Mouse (Mus musculus) forebrain, embryonic 10.5 days (tissue): ENCODE measurements around the gene Lrp1. TPM values are rescaled to one million over a fixed set of nuclear protein-coding genes. Genes with fewer than 3 reads are reported as not detected.

Source experiments
- DNase-seq: peaks from one replicate; pipeline ENCODE4 v3.0.0-alpha.2; 2017; ENCODE audit warnings: low spot score; ENCODE audit errors: extremely low spot score
- H3K27ac ChIP-seq: fragments of 300-500 bp; sonication (generic); 2 replicates; pipeline ENCODE4 v1.5.1; 2016; ENCODE audit warnings: mild to moderate bottlenecking
- H3K27me3 ChIP-seq: fragments of 300-500 bp; sonication (generic); 2 replicates; pipeline ENCODE4 v1.6.1; 2016; ENCODE audit warnings: mild to moderate bottlenecking; ENCODE audit not compliant: poor library complexity, severe bottlenecking
- H3K36me3 ChIP-seq: fragments of 300-500 bp; sonication (generic); replicated peaks from 2 replicates; pipeline ENCODE4 v1.6.1; 2016; ENCODE audit warnings: mild to moderate bottlenecking, moderate library complexity
- H3K4me1 ChIP-seq: fragments of 300-500 bp; sonication (generic); 2 replicates; pipeline ENCODE4 v1.6.1; 2016
- H3K4me3 ChIP-seq: fragments of 300-500 bp; sonication (generic); 2 replicates; pipeline ENCODE4 v1.5.1; 2016; ENCODE audit warnings: mild to moderate bottlenecking, moderate library complexity
- H3K9me3 ChIP-seq: fragments of 300-500 bp; sonication (generic); 2 replicates; pipeline ENCODE4 v1.6.1; 2016; ENCODE audit warnings: mild to moderate bottlenecking, moderate library complexity
- WGBS: fragments of 180-500 bp; shearing (Covaris S2); methylation state at CpG from one replicate; pipeline ENCODE4 v1.1.7; 2016; 5-methylcytosine and 5-hydroxymethylcytosine counted together
- polyA plus RNA-seq: library from polyadenylated mRNA; unstranded; fragments of >200 nt; fragmentation: Nextera tagmentation; extraction: Ambion mirVana; gene quantifications from 2 replicates; pipeline ENCODE4 v1.2.1, GENCODE M21; 2016

Gene Lrp1
- polyA plus RNA-seq, 1 experiment from 2014 or later: 67.4 TPM

DNA sequence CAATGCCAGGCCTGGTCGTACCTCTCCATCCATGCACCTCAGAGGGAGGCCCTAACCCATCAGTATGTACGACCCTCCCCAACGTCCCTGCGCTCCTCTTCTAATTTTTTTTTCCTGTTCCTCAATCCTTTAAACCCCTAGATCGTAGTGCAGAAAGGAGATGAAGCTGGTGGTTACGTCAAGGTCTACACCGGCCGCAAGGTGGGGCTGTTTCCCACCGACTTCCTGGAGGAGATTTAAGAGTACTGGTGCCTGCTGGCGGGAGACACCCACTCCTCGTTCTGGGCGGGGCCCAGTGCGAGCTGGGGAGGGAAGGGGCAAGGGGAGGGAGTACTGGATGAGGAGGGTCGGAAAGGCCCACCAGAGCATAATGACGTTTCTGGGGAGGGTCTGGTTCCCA is 112.7 kb downstream of the Lrp1 start:
- H3K9me3 ChIP-seq: no peaks in the 10 kb centered on the region
- DNase-seq: peak; percentile 82
- WGBS: under 1% methylated on average over 15 of the region's 15 CpGs
- no peak overlapping the region for H3K27ac ChIP-seq
- H3K4me3 ChIP-seq: peak overlapping the region; percentile 56
- H3K36me3 ChIP-seq: no peaks in the 10 kb centered on the region
- peaks cover 81% of the 10 kb centered on the region for H3K27me3 ChIP-seq
- H3K4me1 ChIP-seq: peaks cover 58% of the 10 kb centered on the region

DNA sequence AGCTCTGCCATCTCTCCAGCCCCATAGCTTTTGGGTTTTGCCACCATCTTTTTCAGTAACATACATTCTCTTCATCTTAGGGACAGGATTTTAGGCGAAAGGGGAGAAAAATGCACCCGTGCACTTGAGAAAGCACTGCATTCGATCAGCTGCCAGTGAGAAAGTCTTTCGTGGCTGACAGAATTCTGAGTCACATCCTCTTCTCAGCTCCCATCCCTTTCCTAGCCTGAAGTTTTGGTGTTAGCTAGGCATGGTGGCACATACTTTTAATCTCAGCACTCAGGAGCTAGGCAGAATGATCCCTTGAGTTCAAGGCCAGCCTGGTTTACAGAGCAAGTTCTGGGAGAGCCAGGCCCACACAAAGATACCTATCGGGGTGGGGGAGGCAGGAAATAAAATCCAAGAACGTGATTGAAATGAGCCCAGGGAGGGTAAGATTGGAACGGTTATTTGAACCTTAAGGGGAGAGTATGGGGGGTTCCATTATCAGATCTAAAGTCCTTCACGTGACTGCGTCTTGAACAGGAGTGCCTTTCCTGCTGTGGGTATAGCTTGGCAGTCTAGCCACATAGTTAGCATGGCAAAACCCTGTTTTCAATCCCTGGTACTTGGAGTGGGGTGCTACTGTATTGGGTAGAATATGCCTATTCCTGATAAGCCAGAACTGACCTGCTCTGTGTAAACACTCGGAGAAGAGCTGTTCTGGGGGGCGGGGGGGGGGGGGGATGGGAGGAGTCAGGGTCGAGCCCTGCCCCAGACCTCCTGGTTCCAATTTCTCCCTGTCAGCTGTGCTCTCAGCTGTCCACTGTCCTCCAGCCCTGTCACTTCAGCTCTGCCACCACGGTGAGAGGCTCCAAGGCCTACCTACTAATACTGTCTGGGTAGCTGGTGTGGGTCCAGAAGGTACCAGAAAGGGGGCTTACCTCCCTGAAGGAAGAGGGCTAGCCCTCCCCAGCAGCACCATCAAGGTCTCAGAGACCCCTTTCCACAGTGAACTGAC is 119.8 kb downstream of the Lrp1 start, which contains the start of gene Stac3:
Gene Stac3 (plus strand): TSS at position 793 of the 1,000 bp plus-strand sequence.
- Histone ChIP-seq H3K27ac (no peak within 1 kb of the TSS), H3K9me3 (no peaks in the 10 kb centered on the region)
- 74% methylated on average over 13 of the region's 13 CpGs for WGBS

GRCm38 (mm10) chr10:127500042-127500441 is 120.9 kb downstream of the Lrp1 start:
- no peak overlapping the region for H3K4me3 ChIP-seq
- H3K4me1 ChIP-seq: no peaks in the 10 kb centered on the region
- no peak for DNase-seq
- no peak overlapping the region for H3K27ac ChIP-seq
- H3K9me3 ChIP-seq: 0 out of 2 replicates have a peak, but pooled peaks cover 2% of the 10 kb centered on the region
- peaks cover 54% of the 10 kb centered on the region for H3K36me3 ChIP-seq
- H3K27me3 ChIP-seq: no peaks in the 10 kb centered on the region
- WGBS: 92% methylated on average over 4 of the region's 4 CpGs

More for the DNA sequence above, 119.8 kb downstream of the Lrp1 start, which contains the start of gene Stac3:
- H3K4me3 ChIP-seq: no peak within 1 kb of the TSS
- H3K36me3 ChIP-seq: peaks cover 42% of the 10 kb centered on the region
- no peaks in the 10 kb centered on the region for H3K4me1 ChIP-seq
- no peak for DNase-seq
- peaks cover 10% of the 10 kb centered on the region for H3K27me3 ChIP-seq

DNA sequence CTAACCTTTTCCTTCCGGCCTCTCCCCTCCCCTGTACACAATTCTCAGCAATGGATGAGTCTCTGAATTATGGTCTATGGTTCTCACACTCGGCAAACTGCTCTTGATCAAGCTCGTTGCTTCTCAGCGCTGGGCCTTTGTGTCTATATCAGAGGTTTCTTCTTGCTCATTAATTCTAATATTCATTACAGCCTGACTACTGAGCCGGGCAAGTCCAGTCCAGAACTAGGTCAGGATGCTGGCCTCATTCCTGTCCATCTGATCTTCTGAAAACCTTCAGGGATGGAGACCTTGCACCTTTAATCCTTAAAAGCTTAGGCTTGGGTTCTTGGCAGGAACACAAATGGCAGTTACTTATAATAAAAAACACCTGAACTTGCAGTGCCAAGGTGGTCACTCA is 121.4 kb downstream of the Lrp1 start:
- Histone ChIP-seq H3K4me1 (no peaks in the 10 kb centered on the region), H3K27ac (no peak overlapping the region), H3K27me3 (no peaks in the 10 kb centered on the region), H3K9me3 (0 out of 2 replicates have a peak, but pooled peaks cover 4% of the 10 kb centered on the region), H3K36me3 (peaks cover 59% of the 10 kb centered on the region), H3K4me3 (no peak overlapping the region)
- no peak for DNase-seq
- whole genome bisulfite sequencing: 89% methylated on average over 5 of the region's 5 CpGs

- WGBS: 94% methylated on average over 3 of the region's 3 CpGs
- Histone ChIP-seq H3K9me3 (0 out of 2 replicates have a peak, but pooled peaks cover 4% of the 10 kb centered on the region), H3K36me3 (peaks cover 92% of the 10 kb centered on the region), H3K4me1 (peaks cover 3% of the 10 kb centered on the region; the same call in 1 of the 2 replicates), H3K4me3 (no peak overlapping the region), H3K27me3 (no peaks in the 10 kb centered on the region), H3K27ac (no peak overlapping the region)
- no peak for DNase-seq
These were observed 124.8 kb downstream of the Lrp1 start for GRCm38 (mm10) chr10:127496156-127496555.

DNA sequence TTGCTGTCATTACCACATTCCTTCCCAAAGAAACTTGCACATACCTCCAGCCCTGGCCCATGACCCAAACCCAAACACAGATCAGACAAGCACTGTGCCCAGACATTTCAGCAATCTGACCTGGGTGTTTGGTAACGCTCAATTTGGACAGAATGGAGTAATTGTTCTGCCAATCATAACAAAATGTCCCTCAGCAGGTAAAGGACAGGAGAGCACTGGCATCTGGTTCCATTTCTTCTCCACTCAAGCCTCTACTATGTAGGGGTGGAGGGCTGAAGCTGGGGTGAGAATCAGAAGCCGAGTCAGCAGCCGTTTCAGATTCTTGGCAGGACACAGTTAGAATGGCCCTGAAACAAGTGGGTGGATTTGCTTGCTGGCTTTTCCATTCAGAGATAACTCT is 128.8 kb downstream of the Lrp1 start:
- Histone ChIP-seq H3K9me3 (0 out of 2 replicates have a peak, but pooled peaks cover 4% of the 10 kb centered on the region), H3K4me3 (no peak overlapping the region), H3K4me1 (peaks cover 3% of the 10 kb centered on the region; the same call in 1 of the 2 replicates), H3K36me3 (peaks cover 98% of the 10 kb centered on the region), H3K27me3 (no peaks in the 10 kb centered on the region), H3K27ac (no peak overlapping the region)
- no peak for DNase-seq
- 88% methylated on average over 3 of the region's 3 CpGs for WGBS

DNA sequence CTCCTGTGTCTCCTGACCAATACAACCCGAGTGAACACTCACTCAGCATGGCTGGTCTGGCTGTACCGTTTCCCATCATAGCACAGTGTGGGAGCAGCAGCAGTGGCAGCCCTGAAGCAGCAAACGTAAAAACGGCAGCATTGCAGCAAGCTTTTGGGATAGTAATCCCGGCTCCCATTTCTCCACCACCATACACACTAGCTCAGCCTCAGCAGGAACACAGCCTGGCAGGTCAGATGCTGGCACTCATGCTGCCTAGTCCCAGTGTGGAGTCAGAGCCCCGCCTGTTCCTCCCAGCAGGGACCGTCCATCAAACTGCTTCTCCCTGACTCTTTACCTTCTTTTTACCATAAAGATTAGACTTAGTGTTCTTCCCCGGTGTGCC is 129.8 kb downstream of the Lrp1 start:
- H3K27me3 ChIP-seq: no peaks in the 10 kb centered on the region
- H3K27ac ChIP-seq: no peak overlapping the region
- no peak overlapping the region for H3K4me3 ChIP-seq
- DNase-seq: no peak
- H3K4me1 ChIP-seq: peaks cover 3% of the 10 kb centered on the region; the same call in 1 of the 2 replicates
- H3K36me3 ChIP-seq: peaks cover 90% of the 10 kb centered on the region
- WGBS: 75% methylated on average over 8 of the region's 8 CpGs
- H3K9me3 ChIP-seq: 0 out of 2 replicates have a peak, but pooled peaks cover 4% of the 10 kb centered on the region

GRCm38 (mm10) chr10:127490160-127491127 is 130.5 kb downstream of the Lrp1 start:
- no peak overlapping the region for H3K27ac ChIP-seq

DNA sequence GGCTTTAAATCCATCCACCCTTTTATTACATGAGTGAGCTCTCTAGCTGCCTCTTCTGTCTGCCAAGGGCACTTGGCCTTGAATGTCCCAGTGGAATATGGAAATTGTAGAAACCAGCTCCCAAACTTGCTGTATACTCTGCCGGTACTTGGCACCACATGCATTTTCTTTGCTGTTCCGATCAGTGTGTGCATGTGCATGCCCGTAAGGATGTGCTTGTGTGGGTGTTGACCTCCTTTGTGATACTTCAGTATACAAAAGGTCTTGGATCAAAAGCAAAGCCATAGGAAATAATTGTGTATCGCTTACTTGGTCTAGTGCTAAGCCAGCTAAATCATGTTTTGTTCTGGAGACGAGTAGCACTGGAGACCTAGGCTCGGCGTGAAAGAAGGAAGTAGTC is 132.1 kb downstream of the Lrp1 start:
- Histone ChIP-seq H3K27ac (no peak overlapping the region), H3K27me3 (no peaks in the 10 kb centered on the region), H3K9me3 (no peaks in the 10 kb centered on the region), H3K36me3 (peaks cover 87% of the 10 kb centered on the region), H3K4me3 (no peak overlapping the region), H3K4me1 (peaks cover 3% of the 10 kb centered on the region; the same call in 1 of the 2 replicates)
- 94% methylated on average over 7 of the region's 7 CpGs for WGBS
- DNase-seq: no peak

More at GRCm38 (mm10) chr10:127490160-127491127, 130.5 kb downstream of the Lrp1 start:
- Histone ChIP-seq H3K27me3 (no peaks in the 10 kb centered on the region), H3K9me3 (0 out of 2 replicates have a peak, but pooled peaks cover 4% of the 10 kb centered on the region), H3K4me3 (no peak overlapping the region), H3K4me1 (peaks cover 3% of the 10 kb centered on the region; the same call in 1 of the 2 replicates), H3K36me3 (peaks cover 87% of the 10 kb centered on the region)
- 85% methylated on average over 18 of the region's 18 CpGs for WGBS
- no peak for DNase-seq

Other genes starting within 250 kb of the Lrp1 start
- 27.2 and 27.8 TPM in 2 replicates for gene R3hdm2, start 240.8 kb downstream of the Lrp1 start, polyA plus RNA-seq
- 0.30 and 0.41 TPM in 2 replicates for gene Stac3, start 119.5 kb downstream of the Lrp1 start, polyA plus RNA-seq
- gene Ndufa4l2, start 106.2 kb downstream of the Lrp1 start, polyA plus RNA-seq: 2.6 and 2.9 TPM in 2 replicates
- 124 and 129 TPM in 2 replicates for gene Shmt2, start 98.7 kb downstream of the Lrp1 start, polyA plus RNA-seq
- gene Nxph4, start 86.6 kb downstream of the Lrp1 start, polyA plus RNA-seq: 3.0 and 9.5 TPM in 2 replicates
- gene Stat6, start 21.8 kb upstream of the Lrp1 start, polyA plus RNA-seq: 7.3 and 7.7 TPM in 2 replicates
- gene Nemp1, start 45.8 kb upstream of the Lrp1 start, polyA plus RNA-seq: 9.9 and 10.0 TPM in 2 replicates
- gene Nab2, start 47.4 kb upstream of the Lrp1 start, polyA plus RNA-seq: 5.6 and 6.2 TPM in 2 replicates
- gene Myo1a, start 84.0 kb upstream of the Lrp1 start, polyA plus RNA-seq: 0.40 and 0.44 TPM in 2 replicates
- not detected in 2 replicates for gene Tac2, start 103.3 kb upstream of the Lrp1 start, polyA plus RNA-seq
- gene Zbtb39, start 118.4 kb upstream of the Lrp1 start, polyA plus RNA-seq: 4.4 and 5.3 TPM in 2 replicates
- 0.30 and 0.44 TPM in 2 replicates for gene Gpr182, start 130.6 kb upstream of the Lrp1 start, polyA plus RNA-seq
- not detected in 2 replicates for gene Rdh1, start 138.6 kb upstream of the Lrp1 start, polyA plus RNA-seq
- not detected in 2 replicates for gene Rdh16f1, start 138.6 kb upstream of the Lrp1 start, polyA plus RNA-seq
- 0.15 and 0.20 TPM in 2 replicates for gene Rdh9, start 155.2 kb upstream of the Lrp1 start, polyA plus RNA-seq
- not detected in 2 replicates for gene Rdh16, start 180.0 kb upstream of the Lrp1 start, polyA plus RNA-seq
- not detected in 2 replicates for gene Rdh19, start 228.8 kb upstream of the Lrp1 start, polyA plus RNA-seq
- gene Rdh16f2, start 245.3 kb upstream of the Lrp1 start, polyA plus RNA-seq: not detected in 2 replicates